7 mouse cellular contexts compared by ENCODE assay signal in genomic region chr6:131292276-131292990, GRCm38 (mm10). TPM values are rescaled to one million over a fixed set of nuclear protein-coding genes. Genes with fewer than 3 reads are reported as not detected.
DNase-seq lines count a peak whose midpoint lies in the region; ATAC-seq lines count a peak whose summit lies in the region.

No protein-coding gene starts in this region.

- peak; percentile 55 for ATAC-seq in erythroid progenitor cell, adult 5-6 weeks (replicated peaks; ENCODE audit: low FRiP score, poor library complexity, severe bottlenecking)
- no peak for ATAC-seq in midbrain, embryonic 14.5 days (ENCODE audit: low FRiP score, low TSS enrichment)

- H3K9ac ChIP-seq in midbrain, embryonic 14.5 days (replicated peaks; ENCODE audit: low read length): peak overlapping the region; percentile 76

- peaks cover 7% of the 10 kb centered on the region for H3K4me1 ChIP-seq in midbrain, embryonic 14.5 days (ENCODE audit: control insufficient read depth, insufficient read depth, low read length)

- peak overlapping the region; percentile 66 for H3K4me3 ChIP-seq in midbrain, embryonic 14.5 days (replicated peaks; ENCODE audit: low read depth, low read length)

- 22% methylated on average over 10 of the region's 10 CpGs for WGBS in midbrain, embryonic 14.5 days

- peak overlapping the region; percentile 43; the same call in 1 of the 2 replicates for H3K27ac ChIP-seq in midbrain, embryonic 14.5 days (replicated peaks; ENCODE audit: low read depth, low read length)

- peak; percentile 2 for DNase-seq in right cerebral cortex, adult 18-20 months
- no peak for DNase-seq in right cerebral cortex, postnatal 4 days
- DNase-seq in c-Kit-positive CD71-positive TER-119-positive erythroid progenitor cells, embryonic 14.5 days (ENCODE audit: low spot score): peak; percentile 15
- DNase-seq in kidney, postnatal 10 days: peak; percentile 5
- DNase-seq in midbrain, embryonic 14.5 days: peak; percentile 54
- DNase-seq in frontal cortex, postnatal 36 days (ENCODE audit: low spot score in 2 of 2): no peak

- H3K4me2 ChIP-seq in midbrain, embryonic 14.5 days (ENCODE audit: low read length): peak overlapping the region; percentile 68

- peaks cover 10% of the 10 kb centered on the region for H3K36me3 ChIP-seq in midbrain, embryonic 14.5 days (ENCODE audit: control insufficient read depth, insufficient read depth, low read length)

- no peaks in the 10 kb centered on the region for H3K27me3 ChIP-seq in midbrain, embryonic 14.5 days (ENCODE audit: control insufficient read depth, insufficient read depth, low read length)

- H3K9me3 ChIP-seq in midbrain, embryonic 14.5 days (ENCODE audit: control insufficient read depth, low read length): no peaks in the 10 kb centered on the region

RNA-seq across cellular contexts. Expression of gene Magohb, which starts 0.6 kb away (rescaled TPM):
- total RNA-seq in erythroid progenitor cell, adult 5-6 weeks (2015; ENCODE audit: low replicate concordance): 10.5 and 13.0 TPM in 2 replicates
- 4.1 and 11.6 TPM in 2 replicates for total RNA-seq in erythroid progenitor cell, adult 5-6 weeks (2017; ENCODE audit: low replicate concordance)
- 46.5 and 48.8 TPM in 2 replicates for polyA plus RNA-seq in midbrain, embryonic 14.5 days (2014; fragmentation: Nextera tagmentation; extraction: Ambion mirVana)

RNA-seq across cellular contexts. Expression of gene Klra2, which starts 45.3 kb away (rescaled TPM):
- 9.7 and 10.9 TPM in 2 replicates for total RNA-seq in erythroid progenitor cell, adult 5-6 weeks (2015; ENCODE audit: low replicate concordance)
- total RNA-seq in erythroid progenitor cell, adult 5-6 weeks (2017; ENCODE audit: low replicate concordance): 1.1 and 3.5 TPM in 2 replicates
- polyA plus RNA-seq in midbrain, embryonic 14.5 days (2014; fragmentation: Nextera tagmentation; extraction: Ambion mirVana): 0.22 TPM in 1 of 2 replicates, not detected in the other

Comparison
In these comparisons a context has a peak if more than half of its experiments do, and no peak if none do; other contexts are left out.
1. DNase-seq: peak in right cerebral cortex, adult 18-20 months (single experiment), c-Kit-positive CD71-positive TER-119-positive erythroid progenitor cells, embryonic 14.5 days (single experiment), kidney, postnatal 10 days (single experiment) and midbrain, embryonic 14.5 days (single experiment); none in right cerebral cortex, postnatal 4 days (single experiment) and frontal cortex, postnatal 36 days (0 of 2).